ENCODE assay signal across 8 mouse cellular contexts in genomic region chr8:12874194-12874791, GRCm38 (mm10). TPM values are rescaled to one million over a fixed set of nuclear protein-coding genes. Genes with fewer than 3 reads are reported as not detected.
A peak's percentile ranks its signal among the peaks of the same experiment; 100 is the strongest.
DNase-seq lines count a peak whose midpoint lies in the region; ATAC-seq and TF ChIP-seq lines count a peak whose summit lies in the region.

No protein-coding gene starts in this region.

- H3K9ac ChIP-seq in hindbrain, embryonic 14.5 days, result peak overlapping the region; percentile 59
- no peak overlapping the region for H3K9ac ChIP-seq in limb, embryonic 11.5 days (ENCODE audit: low read length)
- H3K9ac ChIP-seq in midbrain, postnatal 0 days (replicated peaks; ENCODE audit: low read length, poor library complexity, severe bottlenecking), result peak overlapping the region; percentile 71

- peak overlapping the region; percentile 51 for H3K4me3 ChIP-seq in hindbrain, embryonic 14.5 days (replicated peaks; ENCODE audit: low read length)
- peak overlapping the region; percentile 42 for H3K4me3 ChIP-seq in limb, embryonic 11.5 days (ENCODE audit: low read depth, low read length)
- H3K4me3 ChIP-seq in midbrain, postnatal 0 days (ENCODE audit: low read depth, low read length), result peak overlapping the region; percentile 57

- intact Hi-C loops in left cerebral cortex, postnatal 25 days (cut with DNase I), result no loop called here

- no peaks in the 10 kb centered on the region for H3K9me3 ChIP-seq in hindbrain, embryonic 14.5 days (ENCODE audit: control insufficient read depth, low read length)
- H3K9me3 ChIP-seq in limb, embryonic 11.5 days (ENCODE audit: control insufficient read depth, low read length), result no peaks in the 10 kb centered on the region
- H3K9me3 ChIP-seq in midbrain, postnatal 0 days (ENCODE audit: low read length), result no peaks in the 10 kb centered on the region

- peak overlapping the region; percentile 62 for H3K4me2 ChIP-seq in hindbrain, embryonic 14.5 days (replicated peaks)
- H3K4me2 ChIP-seq in limb, embryonic 11.5 days (ENCODE audit: low read depth, severe bottlenecking), result peak overlapping the region; percentile 75
- peak overlapping the region; percentile 77 for H3K4me2 ChIP-seq in midbrain, postnatal 0 days (ENCODE audit: low read depth, low read length, poor library complexity, severe bottlenecking)

- H3K27me3 ChIP-seq in hindbrain, embryonic 14.5 days (ENCODE audit: control insufficient read depth, insufficient read depth, low read length), result no peaks in the 10 kb centered on the region
- peaks cover 12% of the 10 kb centered on the region; the same call in 1 of the 2 replicates for H3K27me3 ChIP-seq in limb, embryonic 11.5 days (ENCODE audit: control insufficient read depth, insufficient read depth, low read length)
- no peaks in the 10 kb centered on the region for H3K27me3 ChIP-seq in midbrain, postnatal 0 days (ENCODE audit: insufficient read depth, low read length)

- H3K27ac ChIP-seq in hindbrain, embryonic 14.5 days, result peak overlapping the region; percentile 39; the same call in 1 of the 2 replicates
- no peak overlapping the region for H3K27ac ChIP-seq in limb, embryonic 11.5 days (replicated peaks; ENCODE audit: low read depth, low read length)
- H3K27ac ChIP-seq in midbrain, postnatal 0 days (ENCODE audit: low read depth, low read length), result no peak overlapping the region

- peak; percentile 14 to 31 for DNase-seq in left cerebral cortex, postnatal 25 days (ENCODE audit: low spot score in 2 of 2)
- DNase-seq in left cerebral cortex, adult 8-10 months (ENCODE audit: low spot score in 2 of 2), result no peak
- peak; percentile 91 to 95 for DNase-seq in cerebellum, postnatal 10 days
- DNase-seq in hindbrain, embryonic 14.5 days (ENCODE audit: low spot score), result peak; percentile 38
- no peak for DNase-seq in limb, embryonic 11.5 days (ENCODE audit: low spot score)
- peak; percentile 51 for DNase-seq in midbrain, postnatal 0 days (ENCODE audit: low spot score)
- no peak for DNase-seq in urinary bladder, adult 18-20 months (ENCODE audit: low spot score in 2 of 2)
- no peak for DNase-seq in adrenal gland, postnatal 4 days (ENCODE audit: low spot score in 2 of 2)

- peak; percentile 18; the same call in 1 of the 2 replicates for TF ChIP-seq CTCF in midbrain, postnatal 0 days (IDR thresholded peaks at IDR 0.05)

- 15% methylated on average over 8 of the region's 8 CpGs for WGBS in hindbrain, embryonic 14.5 days
- 23% methylated on average over 8 of the region's 8 CpGs for WGBS in limb, embryonic 11.5 days
- 14% methylated on average over 7 of the region's 8 CpGs for WGBS in midbrain, postnatal 0 days

- ATAC-seq in hindbrain, embryonic 14.5 days (ENCODE audit: low FRiP score), result 0 out of 2 replicates have a peak, but pooled peaks have one; percentile 19
- no peak; the same call in 1 of the 2 replicates for ATAC-seq in limb, embryonic 11.5 days (ENCODE audit: insufficient number of reproducible peaks, low FRiP score, low TSS enrichment, low read depth)
- ATAC-seq in midbrain, postnatal 0 days (ENCODE audit: low FRiP score), result peak; percentile 55

- H3K36me3 ChIP-seq in hindbrain, embryonic 14.5 days (replicated peaks; ENCODE audit: control insufficient read depth, insufficient read depth), result no peaks in the 10 kb centered on the region
- H3K36me3 ChIP-seq in limb, embryonic 11.5 days (ENCODE audit: control insufficient read depth, insufficient read depth, low read length), result no peaks in the 10 kb centered on the region
- no peaks in the 10 kb centered on the region for H3K36me3 ChIP-seq in midbrain, postnatal 0 days (ENCODE audit: insufficient read depth, low read length)

- H3K4me1 ChIP-seq in hindbrain, embryonic 14.5 days (replicated peaks; ENCODE audit: control insufficient read depth, insufficient read depth, low read length), result 0 out of 2 replicates have a peak, but pooled peaks cover 10% of the 10 kb centered on the region
- peaks cover 8% of the 10 kb centered on the region; the same call in 1 of the 2 replicates for H3K4me1 ChIP-seq in limb, embryonic 11.5 days (ENCODE audit: control insufficient read depth, insufficient read depth, low read length)
- peaks cover 9% of the 10 kb centered on the region; the same call in 1 of the 2 replicates for H3K4me1 ChIP-seq in midbrain, postnatal 0 days (ENCODE audit: insufficient read depth, low read length)

RNA-seq across cellular contexts. Expression of gene Mcf2l, which starts 0.7 kb away (rescaled TPM):
- total RNA-seq in left cerebral cortex, postnatal 25 days (2021), result 100 to 1,000 TPM; 241 to 256 TPM
- total RNA-seq in left cerebral cortex, adult 8-10 months (2022), result 100 to 1,000 TPM; 209 to 241 (median 226) TPM
- 158 and 173 TPM in 2 replicates for polyA plus RNA-seq in hindbrain, embryonic 14.5 days (2014; fragmentation: Nextera tagmentation; extraction: Ambion mirVana)
- 9.4 and 9.7 TPM in 2 replicates for polyA plus RNA-seq in limb, embryonic 11.5 days (2014; fragmentation: Nextera tagmentation; extraction: Ambion mirVana)
- total RNA-seq in midbrain, postnatal 0 days (2014; rRNA removed), result 391 and 405 TPM in 2 replicates
- polyA plus RNA-seq in midbrain, postnatal 0 days (2015; fragmentation: Nextera tagmentation; extraction: Ambion mirVana), result 130 and 136 TPM in 2 replicates
- 10 to 100 TPM; 37.7 to 49.5 TPM for total RNA-seq in adrenal gland, postnatal 4 days (2021)

Comparison
In these comparisons a context has a peak if more than half of its experiments do, and no peak if none do; other contexts are left out.
1. DNase-seq: peak in left cerebral cortex, postnatal 25 days (2 of 2), cerebellum, postnatal 10 days (2 of 2), hindbrain, embryonic 14.5 days (single experiment) and midbrain, postnatal 0 days (single experiment); none in left cerebral cortex, adult 8-10 months (0 of 2), limb, embryonic 11.5 days (single experiment), urinary bladder, adult 18-20 months (0 of 2) and adrenal gland, postnatal 4 days (0 of 2).
2. Peak in every context shown above with its lines, with median percentiles within 50 percentile points of each other: H3K4me2 ChIP-seq and H3K4me3 ChIP-seq.